Mouse (Mus musculus): ENCODE measurements at regions not wholly inside any gene's neighbourhood (a gene's known extent, or its start where the extent isn't known, plus 50 kb on each side); places are given as distances from the start of the nearest gene placed in this dataset.

DNA sequence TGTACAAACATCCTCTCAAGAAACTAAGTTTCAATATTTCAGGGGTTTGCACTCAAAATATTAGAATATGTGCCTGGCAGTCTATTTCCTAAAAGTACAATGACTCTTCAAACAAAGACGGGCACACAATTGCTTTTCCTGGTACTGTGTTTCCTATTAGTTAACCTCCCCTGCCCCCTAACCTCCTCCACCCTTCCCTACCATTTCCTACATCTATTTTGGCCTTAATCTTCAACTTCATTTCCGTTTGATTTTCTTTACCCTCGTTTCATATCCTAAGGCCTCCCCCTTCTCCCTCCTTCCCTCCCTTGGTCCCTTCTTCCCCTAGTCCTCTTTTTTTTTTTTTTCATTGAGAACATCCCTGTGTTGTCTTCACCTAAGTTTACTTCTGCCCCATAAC is 50.8 kb upstream of the Adgrl2 start:
- TF ChIP-seq EP300 (IDR thresholded peaks at IDR 0.05) (no peak), CTCF (IDR thresholded peaks at IDR 0.05) (no peak)

Data from lung, postnatal 0 days (tissue).